Comparison of ENCODE assay signal across 21 mouse cellular contexts in the genomic region with DNA sequence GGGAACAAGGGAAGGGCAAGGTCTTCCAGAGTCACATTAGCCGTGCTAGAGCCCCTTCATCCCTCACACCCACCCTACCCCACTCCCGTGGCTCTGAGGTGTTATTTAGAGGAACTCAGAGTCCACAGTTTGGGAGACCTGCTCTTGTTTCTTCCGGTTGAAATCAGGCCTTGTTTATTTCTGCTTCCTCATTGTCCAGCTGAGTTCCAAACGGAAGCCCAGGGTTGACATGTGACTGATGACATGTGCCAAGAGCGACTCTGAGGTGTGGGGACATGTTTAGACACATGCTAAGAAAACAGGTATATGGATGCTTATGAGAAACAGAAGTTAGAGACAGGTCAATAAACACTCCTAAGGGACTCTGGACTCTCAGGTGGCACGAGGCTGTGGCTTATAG.
DNase-seq lines count a peak whose midpoint lies in the region; ATAC-seq and TF ChIP-seq lines count a peak whose summit lies in the region.
"Had no signal": no experiment of that assay in that cellular context is flagged by ENCODE, and none has a peak within 500 bp of the region (broad histone marks: within the 10 kb centered on the region; RNA-seq: fewer than 3 reads in every experiment).

No protein-coding gene starts in this region.

- peaks cover 5% of the 10 kb centered on the region; the same call in 1 of the 2 replicates for H3K27me3 ChIP-seq in lung, postnatal 0 days (replicated peaks; ENCODE audit: insufficient read depth, low read length)
- no peaks in the 10 kb centered on the region for H3K27me3 ChIP-seq in heart, adult 2 months (ENCODE audit: control insufficient read depth, insufficient read depth, low read length)
- H3K27me3 ChIP-seq: embryonic facial prominence, embryonic 12.5 days; forebrain, embryonic 15.5 days; heart, embryonic 12.5 days had no signal

- no peak overlapping the region for H3K9ac ChIP-seq in lung, postnatal 0 days (replicated peaks; ENCODE audit: low read depth)
- H3K9ac ChIP-seq in heart, adult 2 months (ENCODE audit: low read depth, low read length), result no peak overlapping the region
- H3K9ac ChIP-seq: embryonic facial prominence, embryonic 12.5 days; forebrain, embryonic 15.5 days; heart, embryonic 12.5 days; hindbrain, embryonic 15.5 days had no signal

- DNase-seq in lung, postnatal 0 days (ENCODE audit: low spot score), result no peak
- DNase-seq in lung, postnatal 25 days (ENCODE audit: low spot score), result no peak
- no peak for DNase-seq in testis, postnatal 14 days (ENCODE audit: low spot score)
- no peak for DNase-seq in heart, adult 2 months
- DNase-seq: adrenal gland, adult 8-10 months; adrenal gland, postnatal 36 days; B cell, adult 2 months; cerebellum, adult 11 months; cerebellum, adult 8-10 months; cerebellum, postnatal 14 days; gastrocnemius, postnatal 36 days had no signal

- H3K9me3 ChIP-seq in lung, postnatal 0 days (ENCODE audit: low read length), result no peaks in the 10 kb centered on the region
- H3K9me3 ChIP-seq: embryonic facial prominence, embryonic 12.5 days; forebrain, embryonic 15.5 days; heart, embryonic 12.5 days; hindbrain, embryonic 10.5 days; hindbrain, embryonic 15.5 days had no signal

- no peaks in the 10 kb centered on the region for H3K79me2 ChIP-seq in heart, adult 2 months (replicated peaks; ENCODE audit: control insufficient read depth, insufficient read depth, low read length)

- H3K36me3 ChIP-seq in lung, postnatal 0 days (ENCODE audit: insufficient read depth, low read length), result no peaks in the 10 kb centered on the region
- no peaks in the 10 kb centered on the region for H3K36me3 ChIP-seq in heart, adult 2 months (ENCODE audit: control insufficient read depth, insufficient read depth, low read length)
- H3K36me3 ChIP-seq: embryonic facial prominence, embryonic 12.5 days; forebrain, embryonic 15.5 days; G1E; heart, embryonic 12.5 days; hindbrain, embryonic 10.5 days; hindbrain, embryonic 15.5 days had no signal

- no peak overlapping the region for H3K27ac ChIP-seq in lung, postnatal 0 days (ENCODE audit: low read length)
- H3K27ac ChIP-seq in bone marrow macrophage, adult 2 months (ENCODE audit: insufficient read depth, low read depth, low read length), result peak overlapping the region; percentile 26
- no peak overlapping the region for H3K27ac ChIP-seq in heart, adult 2 months
- H3K27ac ChIP-seq: embryonic facial prominence, embryonic 12.5 days; forebrain, embryonic 15.5 days; hindbrain, embryonic 10.5 days; hindbrain, embryonic 15.5 days had no signal

- TF ChIP-seq POLR2A in bone marrow macrophage, adult 2 months (IDR thresholded peaks at IDR 0.05; ENCODE audit: borderline replicate concordance, low read depth, low read length), result no peak
- TF ChIP-seq POLR2A in heart, adult 2 months (IDR thresholded peaks at IDR 0.05; ENCODE audit: insufficient read depth, low read depth, low read length), result no peak

- peaks cover 4% of the 10 kb centered on the region; the same call in 1 of the 2 replicates for H3K4me1 ChIP-seq in lung, postnatal 0 days (ENCODE audit: insufficient read depth, low read depth, low read length)
- peaks cover 44% of the 10 kb centered on the region for H3K4me1 ChIP-seq in bone marrow macrophage, adult 2 months (ENCODE audit: control insufficient read depth, insufficient read depth, low read length)
- peaks cover 5% of the 10 kb centered on the region for H3K4me1 ChIP-seq in heart, adult 2 months (ENCODE audit: control insufficient read depth, insufficient read depth, low read length)

- H3K4me2 ChIP-seq in lung, postnatal 0 days (replicated peaks; ENCODE audit: low read depth, low read length), result no peak overlapping the region
- H3K4me2 ChIP-seq: embryonic facial prominence, embryonic 12.5 days; forebrain, embryonic 15.5 days; heart, embryonic 12.5 days; hindbrain, embryonic 15.5 days had no signal

- no peak overlapping the region for H3K4me3 ChIP-seq in lung, postnatal 0 days (ENCODE audit: low read depth, low read length)
- H3K4me3 ChIP-seq in bone marrow macrophage, adult 2 months (ENCODE audit: insufficient read depth, low read length), result no peak overlapping the region
- no peak overlapping the region for H3K4me3 ChIP-seq in heart, adult 2 months
- H3K4me3 ChIP-seq: embryonic facial prominence, embryonic 12.5 days; forebrain, embryonic 15.5 days; heart, embryonic 12.5 days; hindbrain, embryonic 10.5 days; hindbrain, embryonic 15.5 days had no signal

- WGBS in lung, postnatal 0 days, result 60% methylated on average over 6 of the region's 6 CpGs
- WGBS in heart, adult 2 months, result 65% methylated on average over 6 of the region's 6 CpGs

- TF ChIP-seq EP300 in lung, postnatal 0 days (IDR thresholded peaks at IDR 0.05), result no peak
- TF ChIP-seq EP300 in heart, adult 2 months (IDR thresholded peaks at IDR 0.05; ENCODE audit: insufficient read depth, low read depth, low read length), result no peak

- peak; percentile 23 for ATAC-seq in lung, postnatal 0 days
- ATAC-seq in granulocyte monocyte progenitor cell, adult 5-6 weeks (replicated peaks; ENCODE audit: poor library complexity, severe bottlenecking), result peak; percentile 49
- ATAC-seq in monocyte, adult 5-6 weeks (replicated peaks; ENCODE audit: insufficient number of reproducible peaks, low FRiP score, low TSS enrichment, poor library complexity, severe bottlenecking), result peak; percentile 57; the same call in 1 of the 2 replicates
- ATAC-seq: CD4-positive, CD25-positive, alpha-beta regulatory T cell, adult 4 months; forebrain, embryonic 15.5 days had no signal

- intact Hi-C loops in heart, adult 2 months (cut with DNase I), result no loop called here

- TF ChIP-seq CTCF in lung, postnatal 0 days (IDR thresholded peaks at IDR 0.05), result no peak
- TF ChIP-seq CTCF in bone marrow macrophage, adult 2 months (IDR thresholded peaks at IDR 0.05; ENCODE audit: low read depth, low read length), result no peak
- no peak for TF ChIP-seq CTCF in heart, adult 2 months (IDR thresholded peaks at IDR 0.05)
